Mouse (Mus musculus) retina, embryonic 14.5 days (tissue): ENCODE measurements around the gene Ctrl.

ENCODE experiments used
- DNase-seq: peaks from one replicate; pipeline ENCODE4 v3.0.0-alpha.2; 2015; ENCODE audit warnings: low spot score

The Ctrl gene

GRCm38 (mm10) chr8:105937496-105938305, 4.0 kb upstream of the Ctrl start:
- no peak for DNase-seq

GRCm38 (mm10) chr8:105936866-105937475, 3.3 kb upstream of the Ctrl start:
- DNase-seq: peak; percentile 91

- peak; percentile 18 for DNase-seq
Measured at GRCm38 (mm10) chr8:105935863-105936603, 2.4 kb upstream of the Ctrl start.

GRCm38 (mm10) chr8:105935105-105935504, 1.4 kb upstream of the Ctrl start:
- no peak for DNase-seq

- DNase-seq: no peak
Measured at GRCm38 (mm10) chr8:105932525-105932924, 1.1 kb downstream of the Ctrl start.

- DNase-seq: no peak
Measured at GRCm38 (mm10) chr8:105931271-105931670, 2.4 kb downstream of the Ctrl start.

GRCm38 (mm10) chr8:105930602-105931001, 3.1 kb downstream of the Ctrl start:
- peak; percentile 84 for DNase-seq

GRCm38 (mm10) chr8:105925123-105925522, 8.5 kb downstream of the Ctrl start:
- no peak for DNase-seq

- DNase-seq: no peak
Measured at GRCm38 (mm10) chr8:105919390-105919789, 14.3 kb downstream of the Ctrl start.

GRCm38 (mm10) chr8:105900941-105901616, 32.6 kb downstream of the Ctrl start:
- no peak for DNase-seq

- DNase-seq: peak; percentile 92
Measured at GRCm38 (mm10) chr8:105900180-105900940, 33.3 kb downstream of the Ctrl start, which contains the start of gene Pskh1. Pskh1 (plus strand) TSS chr8:105900441.

- DNase-seq: peak; percentile 42
Measured at GRCm38 (mm10) chr8:105897801-105898480, 35.7 kb downstream of the Ctrl start.

- peak; percentile 86 for DNase-seq
Measured at GRCm38 (mm10) chr8:105893339-105893738, 40.3 kb downstream of the Ctrl start, which contains the start of gene Nrn1l. Nrn1l (plus strand) TSS chr8:105893567.

- peak; percentile 53 for DNase-seq
Measured at GRCm38 (mm10) chr8:105892432-105892831, 41.2 kb downstream of the Ctrl start.

- no peak for DNase-seq
Measured at GRCm38 (mm10) chr8:105890870-105891269, 42.8 kb downstream of the Ctrl start.

GRCm38 (mm10) chr8:105889756-105890465, 43.8 kb downstream of the Ctrl start:
- no peak for DNase-seq
